Mouse (Mus musculus): ENCODE measurements around the gene Brox. TPM values are rescaled to one million over a fixed set of nuclear protein-coding genes. Genes with fewer than 3 reads are reported as not detected.
"Not testable (repeated sequence)": the region's sequence is repeated elsewhere in the genome, so short reads cannot be mapped to it uniquely, and the experiment has no call there.

The Brox gene
- 67.0 to 80.6 TPM (median 72.1 TPM) in 3 replicates for total RNA-seq (2017)

DNA sequence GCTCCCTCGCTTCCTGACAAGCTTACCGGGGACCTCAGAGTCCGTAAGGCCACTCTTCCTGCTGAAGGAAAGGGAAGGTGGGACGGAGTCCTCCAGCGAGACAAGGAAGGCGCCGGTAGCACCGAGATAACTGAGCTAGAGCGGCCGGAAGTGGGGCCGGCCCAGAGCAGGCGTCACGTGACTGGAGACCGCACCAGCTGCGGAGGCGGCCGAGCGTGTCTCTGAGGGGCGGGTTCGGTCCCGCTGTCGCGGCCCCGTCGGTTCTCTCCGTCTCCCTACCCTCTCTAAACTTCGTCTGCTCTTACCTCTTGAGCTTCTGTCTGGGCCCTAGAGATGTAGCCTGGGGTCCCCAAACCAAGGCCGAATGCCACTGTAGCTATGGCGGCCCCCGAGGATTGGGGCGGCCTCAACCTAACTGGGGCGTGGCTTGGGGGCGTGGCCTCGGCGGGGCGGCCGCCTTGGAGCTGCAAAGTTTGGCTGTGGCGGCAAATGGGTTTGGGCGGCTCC, at the start of gene Brox:
TSS of gene Brox (minus strand) at position 393 of the 507 bp plus-strand sequence.
- ATAC-seq (replicated peaks; ENCODE audit: insufficient number of reproducible peaks, low FRiP score, low TSS enrichment, poor library complexity, severe bottlenecking), result peak; percentile 57

DNA sequence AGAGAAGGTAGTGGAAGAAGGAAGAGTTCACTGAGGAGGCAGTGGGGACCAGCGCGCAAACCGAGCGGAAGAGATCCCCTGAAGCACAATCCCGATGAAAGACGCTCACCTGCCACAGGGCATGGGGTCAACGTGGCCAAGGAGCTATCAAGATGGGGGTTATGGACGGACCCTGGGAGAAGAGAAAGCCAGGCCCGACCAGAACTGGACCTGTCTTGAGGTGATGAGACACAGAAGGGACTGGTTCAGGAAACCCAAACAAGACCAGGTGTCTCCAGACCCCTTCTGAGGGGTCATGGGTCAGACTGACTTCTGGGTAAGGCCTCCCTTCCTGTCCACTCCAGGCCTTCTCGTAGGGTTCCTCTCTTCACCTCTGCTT, 48.7 kb upstream of the Brox start:
- no peak for ATAC-seq (replicated peaks; ENCODE audit: insufficient number of reproducible peaks, low FRiP score, low TSS enrichment, poor library complexity, severe bottlenecking)

DNA sequence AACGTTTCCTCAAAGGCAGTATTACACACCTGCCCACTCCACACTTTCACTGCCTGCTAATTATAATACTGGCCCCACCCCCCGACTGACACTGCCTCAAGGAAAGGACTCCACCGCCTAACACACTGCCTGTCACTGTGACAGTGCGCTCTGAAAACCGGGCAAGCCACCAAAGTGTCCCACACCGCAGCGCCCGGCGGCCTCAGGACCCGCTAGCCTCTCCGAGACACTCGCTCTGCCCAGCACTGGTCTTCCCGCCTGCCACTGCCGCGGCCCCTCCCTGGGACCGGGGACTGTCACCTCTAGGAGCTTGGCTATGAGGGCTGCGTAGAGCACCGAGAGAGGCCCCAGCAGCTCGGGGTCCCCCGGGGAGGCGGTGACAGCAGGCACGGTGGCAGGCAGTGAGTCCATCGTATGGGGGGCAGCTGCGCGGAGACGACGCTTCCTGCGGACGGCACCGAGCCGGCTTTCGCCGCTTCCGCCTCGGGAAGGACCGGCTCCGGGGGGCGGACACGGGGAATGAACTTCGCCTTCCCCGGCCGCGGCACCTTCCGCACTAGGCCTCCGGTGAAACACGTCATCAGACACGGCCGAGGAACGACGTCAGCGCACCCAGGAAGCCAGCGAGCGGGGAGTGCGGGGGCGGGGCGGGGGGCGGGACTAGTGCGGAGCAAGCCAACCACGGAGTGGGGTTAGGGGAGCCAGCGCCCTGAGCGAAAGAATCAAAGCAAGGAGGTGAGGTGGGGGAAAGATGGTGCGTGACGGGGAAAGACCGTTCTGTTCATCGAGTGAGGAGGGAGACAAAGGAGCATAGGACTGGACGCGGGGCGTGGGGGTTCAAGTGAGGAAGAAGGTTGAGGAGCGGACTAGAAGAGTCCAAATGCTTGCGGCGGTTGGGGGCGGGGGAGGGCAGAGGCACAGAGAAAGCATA, 48.1 kb upstream of the Brox start:
- ATAC-seq (replicated peaks; ENCODE audit: insufficient number of reproducible peaks, low FRiP score, low TSS enrichment, poor library complexity, severe bottlenecking), result peak; percentile 69

DNA sequence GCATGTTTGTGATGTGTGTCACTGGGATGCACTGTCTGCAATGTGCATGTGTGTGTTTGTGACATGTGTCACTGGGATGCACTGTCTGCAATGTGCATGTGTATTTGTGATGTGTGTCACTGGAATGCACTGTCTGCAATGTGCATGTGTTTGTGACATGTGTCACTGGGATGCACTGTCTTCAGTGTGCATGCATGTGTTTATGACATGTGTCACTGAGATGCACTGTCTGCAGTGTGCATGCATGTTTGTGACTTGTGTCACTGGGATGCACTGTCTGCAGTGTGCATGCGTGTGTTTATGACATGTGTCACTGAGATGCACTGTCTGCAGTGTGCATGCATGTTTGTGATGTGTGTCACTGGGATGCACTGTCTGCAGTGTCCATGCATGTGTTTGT, 45.8 kb upstream of the Brox start:
- ATAC-seq (replicated peaks; ENCODE audit: insufficient number of reproducible peaks, low FRiP score, low TSS enrichment, poor library complexity, severe bottlenecking), result not testable (repeated sequence)

DNA sequence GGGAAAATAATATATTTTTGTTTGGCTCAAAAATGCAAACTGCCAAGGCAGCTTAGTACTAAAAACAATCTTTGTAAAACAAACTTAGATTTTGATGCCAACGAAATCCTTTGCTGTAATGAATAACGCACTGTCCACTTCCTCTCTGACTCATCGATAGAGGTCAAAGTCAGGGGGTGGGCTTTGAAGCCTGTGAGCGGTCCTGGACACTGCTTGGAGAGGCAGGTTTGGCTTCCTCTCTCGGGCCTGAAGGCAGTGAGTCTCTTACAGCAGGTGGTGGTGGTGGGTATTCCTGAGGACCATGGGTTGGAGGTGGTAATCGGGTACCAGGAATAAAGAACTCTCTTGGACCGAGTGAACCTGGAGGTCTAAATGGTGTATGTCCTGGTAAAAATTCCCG, 30.1 kb upstream of the Brox start:
- ATAC-seq (replicated peaks; ENCODE audit: insufficient number of reproducible peaks, low FRiP score, low TSS enrichment, poor library complexity, severe bottlenecking), result no peak

- no peak for ATAC-seq (replicated peaks; ENCODE audit: insufficient number of reproducible peaks, low FRiP score, low TSS enrichment, poor library complexity, severe bottlenecking)
Measured at GRCm38 (mm10) chr1:183324433-183324832, 27.4 kb upstream of the Brox start.

DNA sequence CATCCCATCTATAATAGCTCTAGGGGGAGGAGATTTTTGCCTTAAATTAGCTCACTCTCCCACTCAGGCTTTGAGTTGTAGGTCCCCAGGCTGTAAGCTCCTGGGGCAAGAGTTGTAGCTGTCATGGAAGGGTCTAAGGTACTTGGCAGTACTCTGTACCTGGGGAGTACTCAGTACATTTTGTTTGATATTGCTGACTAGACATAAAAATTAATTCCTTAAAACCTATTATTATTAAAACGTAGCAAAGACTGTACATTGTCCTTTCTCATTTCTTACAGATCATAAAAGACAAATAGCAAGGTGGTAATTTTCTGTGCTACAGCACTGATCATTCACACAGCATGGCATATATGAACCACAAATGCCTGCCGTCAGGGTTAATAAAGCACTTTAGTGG, 26.9 kb upstream of the Brox start:
- ATAC-seq (replicated peaks; ENCODE audit: insufficient number of reproducible peaks, low FRiP score, low TSS enrichment, poor library complexity, severe bottlenecking), result no peak

DNA sequence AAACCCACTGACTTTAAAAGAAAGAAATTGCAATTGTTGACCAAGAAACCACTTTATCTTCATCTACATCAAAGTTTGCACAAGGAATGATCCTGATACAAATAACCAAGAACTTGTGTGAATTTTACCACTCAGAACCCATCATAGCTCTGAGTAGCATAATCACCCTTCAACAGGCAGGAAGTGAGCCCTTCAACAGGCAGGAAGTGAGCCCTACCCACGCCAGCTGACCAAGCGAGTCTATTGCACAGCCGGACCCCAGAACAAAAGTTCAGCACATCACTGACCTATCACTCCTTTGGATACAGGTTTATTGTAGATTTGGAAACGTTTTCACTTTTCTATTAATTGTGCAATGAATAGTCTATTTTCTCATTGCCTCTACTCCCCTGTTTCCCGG, 25.4 kb upstream of the Brox start:
- not testable (repeated sequence) for ATAC-seq (replicated peaks; ENCODE audit: insufficient number of reproducible peaks, low FRiP score, low TSS enrichment, poor library complexity, severe bottlenecking)

DNA sequence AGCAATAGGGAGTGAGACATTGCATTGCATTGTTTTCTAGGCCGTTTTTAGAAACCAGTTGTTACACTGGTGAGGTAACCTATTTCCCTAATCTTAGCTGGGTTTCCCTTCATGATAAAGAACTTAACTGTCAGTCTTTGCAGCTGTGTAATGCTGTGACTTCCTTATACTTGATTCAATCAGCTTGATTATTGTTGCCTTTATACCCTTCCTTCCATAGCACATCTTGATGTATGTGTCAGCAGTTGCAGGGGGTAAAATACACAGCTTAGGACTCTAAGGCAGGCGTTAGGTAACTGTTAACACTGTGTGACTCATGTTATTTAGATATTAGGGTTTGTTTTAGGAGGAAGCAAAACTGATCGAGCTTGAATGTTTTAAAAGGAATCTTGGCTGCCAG, 23.6 kb upstream of the Brox start:
- ATAC-seq (replicated peaks; ENCODE audit: insufficient number of reproducible peaks, low FRiP score, low TSS enrichment, poor library complexity, severe bottlenecking), result peak; percentile 53

DNA sequence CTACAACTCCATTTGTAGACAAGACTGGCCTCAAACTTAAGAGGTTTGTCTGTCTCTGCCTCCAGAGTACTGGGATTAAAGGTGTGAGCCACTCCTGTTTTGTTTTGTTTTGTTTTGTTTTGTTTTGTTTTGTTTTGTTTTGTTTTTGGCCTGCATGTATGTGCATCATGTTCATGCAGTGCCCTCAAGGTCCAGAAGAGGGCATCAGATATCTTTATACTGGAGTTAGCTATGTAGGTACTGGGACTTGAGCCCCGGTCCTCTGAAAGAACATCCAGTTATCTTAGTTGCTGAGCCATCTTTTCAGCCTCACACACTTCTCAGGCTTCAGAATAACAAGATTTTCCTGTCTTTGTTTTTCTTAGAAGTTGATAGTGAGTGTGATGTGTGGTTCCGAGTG, 18.7 kb upstream of the Brox start:
- ATAC-seq (replicated peaks; ENCODE audit: insufficient number of reproducible peaks, low FRiP score, low TSS enrichment, poor library complexity, severe bottlenecking), result no peak

DNA sequence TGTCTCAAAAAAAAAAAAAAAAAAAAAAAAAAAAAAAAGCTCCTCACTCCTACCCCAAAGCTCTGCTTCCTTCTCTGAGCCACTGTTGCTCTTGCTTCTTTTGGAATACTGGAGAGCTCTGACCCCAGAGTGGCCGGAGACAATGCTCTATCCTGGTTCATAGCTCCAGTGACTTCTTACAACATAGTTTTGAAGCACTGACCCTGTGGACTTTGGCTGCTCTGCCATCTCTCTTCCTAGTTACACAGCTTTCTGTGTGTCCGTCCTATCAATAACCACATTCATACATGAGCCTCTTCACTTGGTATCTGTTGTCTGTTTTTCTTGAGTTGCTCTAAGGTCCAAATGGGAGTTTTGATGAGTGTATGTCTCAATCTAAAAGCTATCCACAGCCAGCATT, 15.0 kb upstream of the Brox start:
- no peak for ATAC-seq (replicated peaks; ENCODE audit: insufficient number of reproducible peaks, low FRiP score, low TSS enrichment, poor library complexity, severe bottlenecking)

- ATAC-seq (replicated peaks; ENCODE audit: insufficient number of reproducible peaks, low FRiP score, low TSS enrichment, poor library complexity, severe bottlenecking), result not testable (repeated sequence)
Measured at GRCm38 (mm10) chr1:183309601-183310000, 12.5 kb upstream of the Brox start.

DNA sequence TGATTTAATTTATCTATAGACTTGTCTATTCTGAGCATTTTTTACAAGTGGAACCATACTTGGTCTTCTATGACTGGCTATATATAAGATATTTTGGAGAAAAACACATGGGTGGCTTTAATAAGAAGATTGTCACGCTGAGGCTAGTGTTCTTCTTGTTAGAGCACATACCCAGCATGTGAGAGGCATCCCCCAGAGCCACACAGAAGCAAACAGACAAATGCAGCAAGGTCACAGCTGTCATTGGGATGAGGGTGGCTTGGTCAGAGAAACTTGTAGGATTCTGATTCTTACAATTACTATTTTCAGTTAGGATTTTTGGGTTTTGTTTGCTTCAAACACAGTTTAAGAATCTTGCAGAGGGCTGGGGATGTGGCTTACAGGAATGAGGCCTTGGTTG, 11.4 kb upstream of the Brox start:
- no peak for ATAC-seq (replicated peaks; ENCODE audit: insufficient number of reproducible peaks, low FRiP score, low TSS enrichment, poor library complexity, severe bottlenecking)

- no peak; the same call in 1 of the 2 replicates for ATAC-seq (replicated peaks; ENCODE audit: insufficient number of reproducible peaks, low FRiP score, low TSS enrichment, poor library complexity, severe bottlenecking)
Measured at GRCm38 (mm10) chr1:183307555-183307954, 10.5 kb upstream of the Brox start.

DNA sequence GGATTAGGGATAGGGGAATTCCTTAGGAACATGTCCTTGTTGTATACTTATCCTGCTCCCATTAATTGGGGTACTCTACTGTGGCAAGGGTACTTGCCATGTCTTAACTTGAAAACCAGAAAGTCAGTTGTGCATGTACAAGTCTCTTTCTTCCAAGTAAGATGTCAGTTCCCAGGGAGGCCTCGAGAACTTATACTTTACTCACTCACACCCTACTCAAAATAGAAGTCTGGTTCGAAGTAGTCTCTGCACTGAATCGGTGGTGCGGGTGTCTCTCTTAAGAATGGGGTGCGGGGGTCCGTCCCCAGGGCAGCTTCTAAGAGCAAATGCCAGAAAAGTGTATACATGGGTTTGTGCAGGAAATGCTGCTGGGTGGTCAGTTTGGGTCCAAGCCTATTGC, 2.1 kb upstream of the Brox start:
- no peak for ATAC-seq (replicated peaks; ENCODE audit: insufficient number of reproducible peaks, low FRiP score, low TSS enrichment, poor library complexity, severe bottlenecking)

GRCm38 (mm10) chr1:183297886-183298489, 919 bp upstream of the Brox start:
- ATAC-seq (replicated peaks; ENCODE audit: insufficient number of reproducible peaks, low FRiP score, low TSS enrichment, poor library complexity, severe bottlenecking), result no peak

GRCm38 (mm10) chr1:183297473-183297885, 410 bp upstream of the Brox start:
- no peak for ATAC-seq (replicated peaks; ENCODE audit: insufficient number of reproducible peaks, low FRiP score, low TSS enrichment, poor library complexity, severe bottlenecking)

DNA sequence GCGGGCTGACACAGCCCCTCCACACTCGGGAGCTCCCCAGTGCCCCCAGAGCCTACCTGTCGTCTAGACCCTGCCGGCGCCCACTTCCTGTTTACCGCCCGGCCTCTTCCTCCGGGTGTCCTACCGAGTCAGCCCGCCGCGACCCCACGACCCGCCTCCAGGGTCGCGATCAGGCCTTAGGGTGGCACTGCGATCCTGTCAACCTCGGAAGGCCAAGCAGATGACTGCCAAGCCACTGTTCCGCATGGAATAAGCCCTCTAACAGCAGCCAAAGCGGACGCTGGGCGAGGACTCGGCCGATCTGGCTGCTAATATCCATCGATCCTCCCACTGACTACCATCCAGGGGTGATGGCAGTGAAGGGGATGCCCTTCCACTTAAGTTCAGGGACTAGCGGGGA, 604 bp downstream of the Brox start, which contains the start of gene Aida:
TSS of gene Aida (plus strand) at position 126 of the 400 bp plus-strand sequence.
- peak; percentile 9; the same call in 1 of the 2 replicates for ATAC-seq (replicated peaks; ENCODE audit: insufficient number of reproducible peaks, low FRiP score, low TSS enrichment, poor library complexity, severe bottlenecking)

DNA sequence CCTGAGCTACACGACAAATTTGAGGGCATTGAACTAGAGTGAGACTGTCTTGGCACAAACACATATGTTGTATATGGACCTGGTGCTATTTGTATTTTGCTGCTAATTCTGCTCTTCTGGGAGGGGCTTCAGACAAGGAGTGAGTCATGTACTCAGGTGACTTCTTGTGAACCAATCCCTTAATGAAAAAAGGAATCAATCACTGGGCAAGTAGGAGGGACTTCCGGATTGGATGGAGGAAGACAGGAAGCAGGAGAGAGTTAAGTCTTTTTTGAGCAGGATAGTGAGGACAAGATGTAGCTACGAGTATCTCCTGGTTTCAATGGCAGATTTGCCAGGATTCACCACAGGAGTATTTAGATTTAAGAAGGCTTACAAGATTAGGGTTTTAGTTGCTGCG, 7.5 kb downstream of the Brox start:
- no peak for ATAC-seq (replicated peaks; ENCODE audit: insufficient number of reproducible peaks, low FRiP score, low TSS enrichment, poor library complexity, severe bottlenecking)

DNA sequence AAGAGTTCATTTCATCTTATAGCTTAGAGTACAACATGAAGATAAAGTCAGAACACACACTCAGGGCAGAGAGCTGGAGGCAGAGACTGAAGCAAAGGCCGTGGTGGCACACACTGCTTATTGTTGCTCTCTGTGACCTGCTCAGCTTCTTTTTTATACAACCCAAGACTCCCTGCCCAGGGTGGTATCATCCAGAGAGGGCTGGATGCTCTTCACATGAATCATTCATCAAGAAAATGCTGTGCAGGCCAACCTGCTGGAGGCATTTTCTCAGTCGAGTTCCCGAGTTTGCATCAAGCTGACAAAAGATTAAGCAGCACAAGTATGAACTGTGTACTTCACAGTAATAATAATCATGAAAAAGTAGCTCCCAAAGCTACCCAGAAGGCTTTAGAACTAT, 8.7 kb downstream of the Brox start:
- no peak for ATAC-seq (replicated peaks; ENCODE audit: insufficient number of reproducible peaks, low FRiP score, low TSS enrichment, poor library complexity, severe bottlenecking)
